Mouse (Mus musculus): ENCODE data around the gene Acvr1. TPM values are rescaled to one million over a fixed set of nuclear protein-coding genes. Genes with fewer than 3 reads are reported as not detected.

Acvr1 gene
- polyA plus RNA-seq (2015; fragmentation: Nextera tagmentation; extraction: Ambion mirVana), result 8.1 and 8.7 TPM in 2 replicates

- H3K4me1 ChIP-seq, result peaks cover 34% of the 10 kb centered on the region
- H3K36me3 ChIP-seq, result no peaks in the 10 kb centered on the region
- WGBS, result under 1% methylated on average over 33 of the region's 80 CpGs
These were observed at the start of gene Acvr1, which contains the start of gene Upp2 for GRCm38 (mm10) chr2:58567066-58567810. Acvr1 (minus strand) TSS chr2:58567157. Upp2 (plus strand) TSS chr2:58567298.

GRCm38 (mm10) chr2:58615766-58616165, 48.8 kb upstream of the Acvr1 start:
- H3K9me3 ChIP-seq, result no peaks in the 10 kb centered on the region
- H3K27me3 ChIP-seq, result no peaks in the 10 kb centered on the region
- H3K36me3 ChIP-seq, result no peaks in the 10 kb centered on the region
- 95% methylated on average over 5 of the region's 5 CpGs for WGBS
- H3K27ac ChIP-seq, result no peak overlapping the region
- H3K4me1 ChIP-seq, result no peaks in the 10 kb centered on the region
- ATAC-seq (ENCODE audit: insufficient number of reproducible peaks, low FRiP score, low TSS enrichment, low read depth), result no peak
- H3K9ac ChIP-seq, result no peak overlapping the region
- H3K4me3 ChIP-seq, result no peak overlapping the region
- H3K4me2 ChIP-seq, result no peak overlapping the region

More at GRCm38 (mm10) chr2:58567066-58567810, at the start of gene Acvr1, which contains the start of gene Upp2:
- Histone ChIP-seq H3K27me3 (no peaks in the 10 kb centered on the region), H3K9ac (peak within 1 kb of the TSS; percentile 91), H3K9me3 (no peaks in the 10 kb centered on the region), H3K27ac (peak within 1 kb of the TSS; percentile 97), H3K4me2 (peak within 1 kb of the TSS; percentile 59), H3K4me3 (peak within 1 kb of the TSS; percentile 87)
- ATAC-seq (ENCODE audit: insufficient number of reproducible peaks, low FRiP score, low TSS enrichment, low read depth), result peak; percentile 90

- H3K4me2 ChIP-seq, result no peak overlapping the region
- no peaks in the 10 kb centered on the region for H3K36me3 ChIP-seq
- H3K4me3 ChIP-seq, result no peak overlapping the region
- no peak for ATAC-seq (ENCODE audit: insufficient number of reproducible peaks, low FRiP score, low TSS enrichment, low read depth)
- H3K27ac ChIP-seq, result no peak overlapping the region
- WGBS, result 94% methylated on average over 8 of the region's 8 CpGs
- H3K27me3 ChIP-seq, result no peaks in the 10 kb centered on the region
- no peaks in the 10 kb centered on the region for H3K9me3 ChIP-seq
- no peaks in the 10 kb centered on the region for H3K4me1 ChIP-seq
- H3K9ac ChIP-seq, result no peak overlapping the region
These were observed 47.9 kb upstream of the Acvr1 start for GRCm38 (mm10) chr2:58614851-58615250.

- H3K4me1 ChIP-seq, result no peaks in the 10 kb centered on the region
- H3K4me2 ChIP-seq, result no peak overlapping the region
- H3K9ac ChIP-seq, result no peak overlapping the region
- no peaks in the 10 kb centered on the region for H3K9me3 ChIP-seq
- no peaks in the 10 kb centered on the region for H3K36me3 ChIP-seq
- no peak for ATAC-seq (ENCODE audit: insufficient number of reproducible peaks, low FRiP score, low TSS enrichment, low read depth)
- no peak overlapping the region for H3K27ac ChIP-seq
- WGBS, result 71% methylated on average over 3 of the region's 3 CpGs
- no peaks in the 10 kb centered on the region for H3K27me3 ChIP-seq
- no peak overlapping the region for H3K4me3 ChIP-seq
These were observed 46.8 kb upstream of the Acvr1 start for GRCm38 (mm10) chr2:58613720-58614119.

GRCm38 (mm10) chr2:58604791-58605190, 37.8 kb upstream of the Acvr1 start:
- no peak for ATAC-seq (ENCODE audit: insufficient number of reproducible peaks, low FRiP score, low TSS enrichment, low read depth)
- 96% methylated on average over 3 of the region's 3 CpGs for WGBS

GRCm38 (mm10) chr2:58603379-58603778, 36.4 kb upstream of the Acvr1 start:
- no peaks in the 10 kb centered on the region for H3K27me3 ChIP-seq

More at GRCm38 (mm10) chr2:58604791-58605190, 37.8 kb upstream of the Acvr1 start:
- Histone ChIP-seq H3K9ac (no peak overlapping the region), H3K36me3 (no peaks in the 10 kb centered on the region), H3K4me2 (no peak overlapping the region), H3K27me3 (no peaks in the 10 kb centered on the region), H3K9me3 (no peaks in the 10 kb centered on the region), H3K4me3 (no peak overlapping the region), H3K4me1 (no peaks in the 10 kb centered on the region), H3K27ac (no peak overlapping the region)

GRCm38 (mm10) chr2:58601382-58601781, 34.4 kb upstream of the Acvr1 start:
- Histone ChIP-seq H3K27ac (no peak overlapping the region), H3K9ac (no peak overlapping the region), H3K4me3 (no peak overlapping the region), H3K4me1 (peaks cover 10% of the 10 kb centered on the region), H3K36me3 (no peaks in the 10 kb centered on the region), H3K27me3 (no peaks in the 10 kb centered on the region), H3K9me3 (no peaks in the 10 kb centered on the region), H3K4me2 (no peak overlapping the region)
- ATAC-seq (ENCODE audit: insufficient number of reproducible peaks, low FRiP score, low TSS enrichment, low read depth), result no peak
- 72% methylated on average over 4 of the region's 4 CpGs for WGBS

More at GRCm38 (mm10) chr2:58603379-58603778, 36.4 kb upstream of the Acvr1 start:
- ATAC-seq (ENCODE audit: insufficient number of reproducible peaks, low FRiP score, low TSS enrichment, low read depth), result no peak
- H3K4me2 ChIP-seq, result no peak overlapping the region
- H3K4me1 ChIP-seq, result no peaks in the 10 kb centered on the region
- H3K27ac ChIP-seq, result no peak overlapping the region
- no peaks in the 10 kb centered on the region for H3K36me3 ChIP-seq
- no peaks in the 10 kb centered on the region for H3K9me3 ChIP-seq
- no peak overlapping the region for H3K9ac ChIP-seq
- WGBS, result 83% methylated on average over 3 of the region's 3 CpGs
- no peak overlapping the region for H3K4me3 ChIP-seq

GRCm38 (mm10) chr2:58599639-58600038, 32.7 kb upstream of the Acvr1 start:
- Histone ChIP-seq H3K4me1 (peaks cover 21% of the 10 kb centered on the region), H3K9me3 (no peaks in the 10 kb centered on the region), H3K27ac (no peak overlapping the region), H3K4me3 (no peak overlapping the region), H3K36me3 (no peaks in the 10 kb centered on the region), H3K9ac (no peak overlapping the region), H3K4me2 (no peak overlapping the region), H3K27me3 (no peaks in the 10 kb centered on the region)
- no peak for ATAC-seq (ENCODE audit: insufficient number of reproducible peaks, low FRiP score, low TSS enrichment, low read depth)
- WGBS, result 95% methylated on average over 6 of the region's 6 CpGs

GRCm38 (mm10) chr2:58597556-58597955, 30.6 kb upstream of the Acvr1 start:
- H3K9ac ChIP-seq, result no peak overlapping the region
- no peak overlapping the region for H3K4me3 ChIP-seq
- H3K27ac ChIP-seq, result no peak overlapping the region
- no peak for ATAC-seq (ENCODE audit: insufficient number of reproducible peaks, low FRiP score, low TSS enrichment, low read depth)
- no peaks in the 10 kb centered on the region for H3K27me3 ChIP-seq
- no peaks in the 10 kb centered on the region for H3K9me3 ChIP-seq
- H3K4me2 ChIP-seq, result no peak overlapping the region
- H3K4me1 ChIP-seq, result peaks cover 25% of the 10 kb centered on the region
- WGBS, result 98% methylated on average over 3 of the region's 3 CpGs
- no peaks in the 10 kb centered on the region for H3K36me3 ChIP-seq

GRCm38 (mm10) chr2:58596774-58597342, 29.9 kb upstream of the Acvr1 start:
- H3K4me1 ChIP-seq, result peaks cover 25% of the 10 kb centered on the region
- H3K27me3 ChIP-seq, result no peaks in the 10 kb centered on the region
- WGBS, result 60% methylated on average over 17 of the region's 17 CpGs
- H3K36me3 ChIP-seq, result no peaks in the 10 kb centered on the region
- ATAC-seq (ENCODE audit: insufficient number of reproducible peaks, low FRiP score, low TSS enrichment, low read depth), result no peak
- no peak overlapping the region for H3K4me2 ChIP-seq
- H3K9ac ChIP-seq, result no peak overlapping the region
- no peaks in the 10 kb centered on the region for H3K9me3 ChIP-seq
- H3K27ac ChIP-seq, result peak overlapping the region; percentile 57
- no peak overlapping the region for H3K4me3 ChIP-seq

GRCm38 (mm10) chr2:58595350-58595749, 28.4 kb upstream of the Acvr1 start:
- 36% methylated on average over 9 of the region's 9 CpGs for WGBS
- no peak overlapping the region for H3K4me2 ChIP-seq
- no peak for ATAC-seq (ENCODE audit: insufficient number of reproducible peaks, low FRiP score, low TSS enrichment, low read depth)
- no peaks in the 10 kb centered on the region for H3K27me3 ChIP-seq
- no peak overlapping the region for H3K4me3 ChIP-seq
- no peaks in the 10 kb centered on the region for H3K36me3 ChIP-seq
- peaks cover 25% of the 10 kb centered on the region for H3K4me1 ChIP-seq
- H3K27ac ChIP-seq, result 0 out of 2 replicates have a peak overlapping the region, but pooled peaks have one; percentile 1
- no peak overlapping the region for H3K9ac ChIP-seq
- no peaks in the 10 kb centered on the region for H3K9me3 ChIP-seq

GRCm38 (mm10) chr2:58590055-58590454, 23.1 kb upstream of the Acvr1 start:
- no peak overlapping the region for H3K9ac ChIP-seq
- no peaks in the 10 kb centered on the region for H3K27me3 ChIP-seq
- no peaks in the 10 kb centered on the region for H3K36me3 ChIP-seq
- WGBS, result 100% methylated on average over 1 of the region's 1 CpGs
- H3K4me2 ChIP-seq, result no peak overlapping the region
- no peak overlapping the region for H3K4me3 ChIP-seq
- no peaks in the 10 kb centered on the region for H3K9me3 ChIP-seq
- H3K4me1 ChIP-seq, result peaks cover 19% of the 10 kb centered on the region
- no peak overlapping the region for H3K27ac ChIP-seq
- no peak for ATAC-seq (ENCODE audit: insufficient number of reproducible peaks, low FRiP score, low TSS enrichment, low read depth)
